Mouse (Mus musculus): ENCODE measurements around the gene Ift80. TPM values are rescaled to one million over a fixed set of nuclear protein-coding genes. Genes with fewer than 3 reads are reported as not detected.

Ift80 gene
- 264 TPM for polyA plus RNA-seq (2017; shearing (Covaris generic))

GRCm38 (mm10) chr3:69004437-69005337 lies at the start of gene Ift80, which contains the start of gene Smc4:
TSS of gene Ift80 (minus strand) at chr3:69004570.
TSS of gene Smc4 (plus strand) at chr3:69004738.

GRCm38 (mm10) chr3:69044645-69045399 lies 40.5 kb upstream of the Ift80 start, which contains the start of gene Trim59:
TSS of gene Trim59 (minus strand) at chr3:69044755.

GRCm38 (mm10) chr3:68869211-68869690 lies 135.1 kb downstream of the Ift80 start, which contains the start of gene 1110032F04Rik:
TSS of gene 1110032F04Rik (plus strand) at chr3:68869586.

Other genes with a start within 250 kb of the Ift80 start
- 3.0 TPM for gene 1110032F04Rik, start 135.0 kb downstream of the Ift80 start, polyA plus RNA-seq (2017; shearing (Covaris generic))
- 697 TPM for gene Smc4, start 168 bp upstream of the Ift80 start, polyA plus RNA-seq (2017; shearing (Covaris generic))
- gene Trim59, start 40.2 kb upstream of the Ift80 start, polyA plus RNA-seq (2017; shearing (Covaris generic)) = 26.9 TPM
- 33.5 TPM for gene Kpna4, start 122.5 kb upstream of the Ift80 start, polyA plus RNA-seq (2017; shearing (Covaris generic))
- not detected for gene Arl14, start 217.8 kb upstream of the Ift80 start, polyA plus RNA-seq (2017; shearing (Covaris generic))

Measured in activated CD4-positive, CD25-positive, alpha-beta regulatory T cell, adult 9 weeks (primary cell).